Mouse (Mus musculus) v-Abl transformed pro-B cells (cell line): ENCODE results near the gene Adcy6.

Experiments
- in situ Hi-C, 2 experiments: fragments of 400-800 bp; cut with MboI; formaldehyde crosslinking; loops; one replicate each; pipeline ENCODE4 v1.15.1; 2025; ENCODE audit not compliant: unreplicated experiment in 2 of 2

The Adcy6 gene

DNA sequence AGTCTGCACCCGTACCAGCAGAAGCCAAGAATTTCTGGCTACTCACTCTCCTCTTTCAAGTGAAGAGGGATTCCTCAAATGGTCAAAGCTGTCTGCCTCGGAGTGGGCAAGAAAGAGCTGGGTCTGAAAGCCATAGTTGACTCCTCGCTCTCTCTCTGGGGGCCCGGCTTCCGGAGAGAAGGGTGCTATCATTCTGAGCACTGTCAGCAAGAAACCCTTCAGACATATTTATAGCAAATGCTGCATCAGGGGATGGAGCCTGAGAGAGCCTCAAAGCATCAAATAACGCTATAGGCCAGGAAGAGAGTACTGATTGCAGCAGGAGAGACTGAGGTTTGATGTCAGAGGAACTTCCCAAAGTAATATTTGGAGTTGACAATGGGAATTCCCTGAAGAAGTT, 19.6 kb upstream of the Adcy6 start:
- in situ Hi-C loops, result no loop called here

DNA sequence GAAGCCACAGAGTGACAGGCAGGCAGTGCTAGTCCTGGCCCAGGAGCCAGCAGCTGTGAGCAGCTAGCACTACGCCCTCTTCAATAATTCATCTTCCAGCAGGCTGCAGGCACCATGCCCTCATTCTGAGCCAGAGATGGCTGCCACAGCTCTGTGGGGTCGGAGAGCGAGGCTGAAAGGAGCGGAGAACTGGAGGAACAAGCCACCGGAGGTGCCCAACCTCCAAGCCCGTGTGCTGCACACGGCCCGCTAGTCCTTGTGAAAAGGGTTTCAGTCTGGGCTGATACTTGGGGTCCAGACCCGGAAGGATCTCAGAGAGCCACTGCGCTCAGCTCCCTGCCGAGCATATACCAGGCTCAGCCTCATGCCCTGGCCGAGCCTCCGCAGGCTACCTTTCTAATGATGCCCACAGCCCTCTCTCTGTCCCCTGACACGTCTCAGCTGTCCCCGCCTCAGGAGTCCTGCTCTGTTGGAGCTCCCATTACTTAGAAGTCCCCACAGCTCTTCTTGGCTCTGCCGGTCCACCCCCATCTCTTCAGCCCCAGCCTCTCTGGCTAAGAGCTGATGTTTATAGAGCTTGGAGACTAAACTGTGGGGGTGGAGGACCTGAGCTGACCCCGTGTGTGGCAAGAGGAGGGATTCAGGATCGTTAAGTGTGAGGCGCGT, 18.8 kb upstream of the Adcy6 start:
- in situ Hi-C loops, result no loop called here

DNA sequence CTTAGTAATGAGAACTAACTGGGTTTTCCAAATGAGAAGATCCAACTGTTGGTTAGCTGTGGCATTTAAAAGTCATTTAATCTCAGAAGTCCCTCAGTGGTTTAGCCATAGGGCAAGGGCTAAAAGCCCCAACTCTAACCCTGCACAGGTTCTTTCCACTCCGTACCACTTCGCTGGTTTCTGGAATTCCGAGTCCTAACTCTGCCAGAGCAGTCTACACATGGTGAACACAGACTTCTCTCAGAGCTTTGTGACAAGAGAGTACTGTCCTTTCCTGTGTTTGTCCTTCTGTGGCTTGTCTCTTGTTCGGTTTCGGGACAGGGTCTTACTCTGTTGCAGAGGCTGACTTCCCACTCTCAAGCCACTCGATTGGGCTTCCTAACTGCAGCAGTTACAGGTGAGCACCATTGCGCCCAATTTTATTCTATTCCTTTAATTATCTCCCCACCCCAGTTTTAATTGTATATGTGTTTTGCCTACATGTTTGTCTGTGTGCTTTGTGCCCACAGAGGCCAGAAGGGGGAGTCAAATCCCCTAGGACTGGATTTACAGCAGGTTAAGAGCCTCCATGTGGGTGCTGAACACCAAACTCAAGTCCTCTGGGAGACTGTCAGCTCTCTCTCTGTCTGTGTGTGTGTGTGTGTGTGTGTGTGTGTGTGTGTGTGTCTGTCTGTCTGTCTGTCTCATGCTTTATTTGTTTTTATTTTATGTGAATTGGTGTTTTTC, 16.8 kb upstream of the Adcy6 start:
- in situ Hi-C loops, result no loop called here

DNA sequence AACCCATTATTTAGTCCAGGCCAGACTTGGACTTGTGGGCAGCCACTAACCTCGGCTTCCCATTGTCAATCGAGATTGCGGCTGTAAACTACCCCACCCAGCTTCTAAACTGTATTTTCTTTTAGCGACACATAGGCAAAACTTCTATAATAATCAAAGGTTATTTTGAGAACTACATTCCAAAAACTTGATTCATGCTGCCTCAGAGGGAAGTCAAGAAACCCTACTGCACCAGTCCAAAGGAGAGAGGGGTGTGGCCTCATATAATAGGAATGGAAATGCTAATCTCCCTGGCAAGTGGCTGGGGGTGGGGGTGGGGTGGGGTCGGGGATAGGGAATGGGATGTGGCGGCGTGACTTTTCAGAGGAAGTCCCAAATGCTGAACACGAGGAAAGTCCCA, 16.2 kb upstream of the Adcy6 start:
- in situ Hi-C loops, result no loop called here

DNA sequence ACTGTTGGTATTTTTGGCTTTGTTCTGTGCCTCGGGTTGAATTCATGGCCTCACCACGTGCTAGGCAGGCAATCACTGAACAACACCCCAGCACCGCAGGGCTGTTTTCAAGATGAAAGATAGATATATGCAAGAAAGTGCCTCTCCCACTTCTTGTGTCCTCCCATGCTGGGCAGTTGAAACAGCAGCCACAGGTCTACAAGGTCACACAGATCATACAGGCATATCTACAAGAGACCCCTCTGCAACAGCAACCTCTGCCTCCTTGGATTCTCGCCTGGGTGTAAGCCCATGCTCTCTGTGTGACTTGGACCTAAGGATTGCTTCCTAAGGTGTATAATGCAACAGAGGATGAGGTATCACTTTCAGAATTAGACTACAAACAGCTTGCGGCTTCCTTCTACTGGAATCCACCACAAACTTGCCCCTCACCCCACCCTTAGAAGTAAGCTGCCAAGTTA, 13.5 kb upstream of the Adcy6 start:
- in situ Hi-C loops, result loop anchor here in 1 of 2 experiments (25.0 kb wide), 1 partner anchor 236 kb away; the partner anchor contains the start of gene Olfr283

DNA sequence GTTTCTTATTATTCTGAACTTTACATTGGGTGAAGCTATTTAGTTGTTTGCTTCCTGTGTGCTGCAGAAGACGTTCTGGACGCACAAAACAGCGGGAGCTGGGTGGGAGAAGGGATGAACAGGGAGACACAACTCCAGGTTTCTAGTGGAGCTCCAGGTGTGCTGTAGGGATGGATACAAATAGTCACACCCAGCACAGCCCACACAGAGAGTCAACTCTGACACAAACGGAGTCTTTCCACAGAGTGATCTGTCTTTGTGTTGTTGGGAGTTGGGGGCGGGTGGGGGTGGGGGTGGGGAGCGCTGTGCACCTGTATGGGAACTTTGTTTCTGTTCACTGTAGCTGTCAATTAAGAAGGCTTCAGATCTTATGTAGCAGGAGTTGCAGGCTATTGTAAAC, 12.8 kb upstream of the Adcy6 start:
- in situ Hi-C loops, result loop anchor here in 1 of 2 experiments (25.0 kb wide), 1 partner anchor 235 kb away; the partner anchor contains the start of gene Olfr283

DNA sequence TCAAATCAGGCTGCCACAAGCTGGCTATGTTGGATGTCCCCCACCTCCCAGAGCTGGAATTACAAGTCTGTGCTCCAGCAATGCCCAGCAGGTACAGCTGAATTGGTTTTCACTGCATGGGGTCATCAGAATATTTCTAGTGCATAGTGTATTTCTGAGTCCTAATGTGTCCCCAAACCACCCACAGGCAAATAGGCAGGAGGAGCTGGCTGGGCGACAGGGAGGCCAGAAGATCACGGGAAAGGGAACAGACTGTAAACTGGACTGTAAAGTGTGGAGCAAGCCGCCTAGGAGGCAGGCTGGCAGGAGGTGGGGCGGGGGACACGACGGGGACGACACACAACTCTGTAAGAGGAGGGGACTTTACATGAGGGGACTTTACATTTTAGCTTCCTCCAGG, 12.3 kb upstream of the Adcy6 start:
- in situ Hi-C loops, result loop anchor here in 1 of 2 experiments (25.0 kb wide), 1 partner anchor 235 kb away; the partner anchor contains the start of gene Olfr283

DNA sequence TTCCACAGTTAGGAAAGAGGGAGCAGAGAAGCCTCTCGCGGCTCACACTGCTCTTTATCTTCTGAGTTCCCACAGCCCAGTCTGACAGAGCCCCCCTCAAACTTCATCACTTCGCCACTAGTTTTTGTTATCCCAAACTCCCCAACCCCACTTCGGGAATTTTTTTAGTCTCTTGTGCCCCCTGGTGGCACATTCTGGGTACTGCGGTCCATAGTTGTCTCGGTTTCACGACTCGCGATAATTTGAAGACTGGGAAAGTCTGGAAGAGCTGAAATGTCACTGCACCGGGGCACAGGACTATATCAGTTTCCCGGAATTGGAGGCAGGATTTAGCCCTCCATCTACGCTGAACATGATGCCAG, 7.3 kb upstream of the Adcy6 start:
- in situ Hi-C loops, result loop anchor here (5.0 to 25.0 kb wide), 4 partner anchors 35 to 230 kb away; partner anchors contain the start of gene Olfr283 (in 1 of the 2)

DNA sequence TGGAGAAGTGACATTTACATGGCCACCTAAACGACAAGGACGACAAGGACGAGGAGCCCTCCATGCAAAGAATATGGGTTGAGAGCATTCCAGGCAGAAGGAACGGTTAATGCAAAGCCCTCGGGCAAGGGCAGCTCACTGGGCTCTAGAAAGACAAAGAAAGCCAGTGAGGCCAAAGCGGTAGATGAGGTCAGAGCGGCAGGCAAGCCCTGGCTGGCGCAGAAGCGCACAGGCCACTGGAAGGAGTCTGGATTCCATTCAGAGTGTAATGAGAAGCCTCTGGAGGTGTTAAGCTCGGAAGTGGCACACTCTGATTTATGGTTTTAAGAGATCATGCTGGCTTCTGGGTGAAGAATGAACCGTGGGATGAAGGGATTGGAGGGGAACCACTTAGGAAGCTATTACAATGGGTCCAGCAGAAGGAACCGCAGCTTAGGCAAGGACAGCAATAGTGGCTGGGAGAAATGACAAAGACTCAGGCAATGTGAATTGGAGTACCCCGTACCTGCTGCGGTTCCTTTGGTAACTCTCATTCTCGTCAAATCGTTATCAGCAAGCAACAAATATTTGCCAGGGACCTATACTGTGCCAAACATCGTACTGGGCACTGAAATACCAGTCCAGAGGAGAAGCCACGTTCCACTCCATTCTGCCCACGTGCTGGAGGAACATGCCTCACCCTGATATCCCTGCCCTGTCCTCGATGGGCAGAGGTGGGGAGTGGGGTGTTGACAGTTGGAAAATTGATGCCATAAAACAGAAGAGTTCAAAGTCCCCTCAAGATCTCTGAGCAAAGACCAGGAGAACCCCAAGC, 6.7 kb upstream of the Adcy6 start:
- in situ Hi-C loops, result loop anchor here (5.0 to 25.0 kb wide), 4 partner anchors 34 to 229 kb away; partner anchors contain the start of gene Olfr283 (in 1 of the 2)

DNA sequence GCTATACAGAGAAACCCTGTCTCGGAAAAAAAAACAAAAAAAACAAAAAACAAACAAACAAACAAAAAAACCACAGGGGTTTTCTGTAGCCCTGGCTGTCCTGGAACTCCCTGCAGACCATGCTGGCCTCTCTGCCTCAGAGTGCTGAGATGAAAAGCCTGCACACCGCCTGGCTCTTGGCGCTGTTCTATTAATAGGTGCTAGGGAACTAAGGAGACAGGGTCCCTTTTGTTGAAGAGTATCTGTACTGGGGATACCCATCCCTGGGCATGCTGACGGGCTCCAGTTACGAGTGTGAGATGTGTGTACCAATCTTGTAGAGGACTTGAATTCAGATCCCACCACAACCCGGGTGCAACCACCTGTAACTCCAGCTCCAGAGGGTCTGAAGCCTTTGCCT, 5.9 kb upstream of the Adcy6 start:
- in situ Hi-C loops, result loop anchor here (5.0 to 25.0 kb wide), 4 partner anchors 33 to 228 kb away; partner anchors contain the start of gene Olfr283 (in 1 of the 2)

DNA sequence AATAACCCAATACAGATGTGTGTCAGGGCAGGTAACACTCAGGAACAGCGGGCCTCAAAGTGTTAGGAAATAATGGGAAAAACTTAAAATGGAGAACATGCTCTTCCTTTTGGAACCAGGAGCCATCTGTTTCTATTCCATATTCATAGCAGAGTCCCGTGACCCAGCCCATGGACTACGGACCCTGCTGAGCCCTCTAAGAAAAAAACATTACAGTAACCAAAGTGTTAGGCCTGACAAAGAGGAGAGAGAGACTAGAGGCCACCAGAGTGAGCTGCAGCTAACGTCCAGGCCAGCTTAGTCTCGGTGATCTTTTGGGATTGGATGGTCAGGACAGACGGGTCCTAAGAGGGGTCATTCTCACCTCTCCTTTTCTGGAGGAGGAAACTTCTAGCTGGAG, 5.1 kb upstream of the Adcy6 start:
- in situ Hi-C loops, result loop anchor here (5.0 to 25.0 kb wide), 4 partner anchors 33 to 228 kb away; partner anchors contain the start of gene Olfr283 (in 1 of the 2)

DNA sequence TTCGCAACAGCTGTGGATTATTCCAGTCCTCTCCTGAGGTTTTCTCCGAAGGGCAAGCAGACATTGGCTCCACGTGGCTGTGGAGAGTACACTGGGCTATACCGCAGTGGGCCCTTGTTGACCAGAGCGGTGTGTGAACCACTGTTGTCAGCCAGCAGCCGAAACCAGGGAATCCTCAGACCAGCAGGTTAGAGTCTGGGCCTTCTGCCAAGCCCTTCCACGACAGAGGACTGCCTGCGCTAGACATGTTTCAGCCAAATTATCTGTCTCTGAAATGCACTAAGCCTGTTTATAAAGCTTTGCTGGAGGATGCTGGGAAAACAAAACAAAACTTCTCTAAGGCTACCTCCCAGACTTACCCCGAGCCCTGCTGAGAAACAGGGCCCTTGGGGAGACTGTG, 4.7 kb upstream of the Adcy6 start:
- in situ Hi-C loops, result loop anchor here (10.0 to 25.0 kb wide), 2 partner anchors 220 to 227 kb away; partner anchors contain the start of gene Olfr283 (in 1 of the 2)

DNA sequence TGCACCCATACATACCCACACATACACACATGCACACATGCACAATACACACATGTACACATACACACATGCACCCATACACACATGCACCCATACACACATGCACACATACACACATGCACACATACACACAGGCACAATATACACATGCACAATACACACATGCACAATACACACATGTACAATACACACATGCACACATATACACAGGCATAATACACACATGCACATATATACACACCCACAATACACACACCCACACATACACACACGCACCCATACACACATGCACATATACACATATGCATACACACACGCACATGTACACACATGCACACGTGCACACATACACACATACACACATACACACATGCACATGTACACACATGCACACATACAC, 2.4 kb upstream of the Adcy6 start:
- in situ Hi-C loops, result loop anchor here (10.0 to 25.0 kb wide), 2 partner anchors 217 to 225 kb away; partner anchors contain the start of gene Olfr283 (in 1 of the 2)

DNA sequence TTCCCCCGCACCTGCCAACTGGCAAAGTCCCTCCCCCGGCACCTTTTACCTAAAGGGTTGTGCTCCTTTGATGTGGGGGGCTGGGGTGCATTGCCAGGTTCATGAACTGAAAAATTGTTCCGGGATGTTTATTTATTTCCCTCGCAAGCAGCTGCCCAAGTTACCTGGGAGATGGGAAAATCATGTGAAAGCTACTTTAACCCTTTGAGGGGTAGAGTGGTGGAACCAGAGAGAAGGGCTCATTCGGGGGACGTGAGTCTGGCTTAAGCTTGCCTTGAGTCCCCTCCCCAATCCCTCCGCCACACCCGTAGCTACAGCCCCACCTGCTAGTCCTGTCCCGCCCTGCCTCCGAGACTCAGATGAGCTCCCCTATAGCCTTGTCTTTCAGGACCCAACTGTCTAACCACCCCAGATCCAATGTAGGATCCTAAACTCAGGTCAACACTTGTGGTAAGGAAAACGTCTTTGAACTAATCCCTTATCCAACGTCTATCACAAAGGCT, 306 bp upstream of the Adcy6 start:
- in situ Hi-C loops, result loop anchor here (10.0 to 25.0 kb wide), 2 partner anchors 215 to 223 kb away; partner anchors contain the start of gene Olfr283 (in 1 of the 2)

DNA sequence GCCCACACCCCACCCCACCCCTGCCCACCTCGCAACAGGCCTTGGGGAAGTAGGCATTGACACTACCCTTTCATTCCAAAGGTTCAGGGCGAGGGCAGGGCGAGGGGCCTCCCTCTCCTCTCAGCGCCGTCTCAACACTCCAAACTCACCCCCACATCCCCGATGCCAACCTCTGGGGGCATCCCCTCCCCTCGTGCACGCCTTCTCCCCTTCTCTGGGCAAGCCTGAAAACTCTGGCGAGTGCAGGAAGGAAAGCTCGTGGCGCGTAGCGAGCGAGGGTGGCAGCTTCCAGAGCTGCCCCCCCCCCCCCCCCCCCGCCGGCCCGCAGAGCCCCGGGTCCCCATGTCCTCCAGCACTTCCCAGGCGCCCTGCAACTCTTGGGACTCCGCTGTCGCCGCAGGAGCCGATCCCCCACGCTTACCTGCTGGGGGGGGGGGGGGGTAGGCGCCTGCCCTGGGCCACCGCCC, 1.1 kb downstream of the Adcy6 start:
- in situ Hi-C loops, result loop anchor here in 1 of 2 experiments (25.0 kb wide), 1 partner anchor 222 kb away; the partner anchor contains the start of gene Olfr283

DNA sequence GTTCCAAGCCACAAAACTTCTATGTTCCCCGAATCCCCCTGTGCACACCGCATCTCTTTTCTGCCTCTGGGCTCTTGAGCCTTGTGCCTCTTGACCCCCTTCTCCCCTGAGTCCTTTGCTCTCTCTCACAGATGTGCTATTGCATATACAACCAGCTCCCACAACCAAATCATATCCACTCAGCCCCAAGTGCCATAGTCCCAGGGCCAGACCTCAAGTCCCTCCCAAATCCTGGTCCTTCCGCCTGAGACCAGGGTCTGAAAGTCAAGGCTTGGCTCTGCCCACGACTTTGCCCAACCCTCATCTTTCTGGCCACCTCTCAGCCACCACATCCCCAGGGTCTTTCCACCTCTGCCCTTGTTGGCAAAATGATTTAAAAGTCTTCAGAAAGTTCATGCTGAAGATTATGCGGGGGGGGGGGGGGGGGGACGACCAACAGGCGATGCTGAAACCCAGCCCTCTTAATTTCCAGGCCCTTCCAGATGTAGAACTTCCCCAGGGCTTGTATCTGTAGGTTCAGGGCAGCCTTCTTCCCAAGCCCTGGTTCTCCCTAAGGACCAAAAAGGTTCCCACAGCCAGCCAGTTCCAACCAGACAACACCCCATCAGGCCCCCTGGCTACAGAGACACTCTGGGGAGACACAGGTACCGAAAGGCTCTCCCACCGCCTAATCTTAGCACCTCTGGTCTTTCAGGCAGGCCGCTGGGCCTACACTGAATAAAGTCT, 1.7 kb downstream of the Adcy6 start:
- in situ Hi-C loops, result loop anchor here in 1 of 2 experiments (25.0 kb wide), 1 partner anchor 221 kb away; the partner anchor contains the start of gene Olfr283

DNA sequence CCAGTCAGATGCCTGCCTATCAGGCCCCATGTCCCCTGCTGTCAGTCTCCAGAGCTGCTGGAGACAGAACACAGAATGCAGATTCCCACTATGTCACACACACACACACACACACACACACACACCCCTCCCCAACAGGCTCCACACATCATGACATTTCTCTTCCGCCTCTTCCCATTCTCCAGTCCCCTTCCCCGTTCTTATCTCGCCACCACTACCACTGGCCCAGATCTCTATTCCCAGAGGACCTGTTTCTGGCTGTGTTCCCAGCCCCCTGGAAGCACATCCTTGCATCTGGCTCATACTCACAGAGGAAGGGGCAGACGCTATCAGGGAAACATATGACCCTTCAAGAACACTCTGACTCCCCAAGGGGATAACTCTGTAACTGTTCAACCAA, 2.3 kb downstream of the Adcy6 start:
- in situ Hi-C loops, result loop anchor here in 1 of 2 experiments (25.0 kb wide), 1 partner anchor 220 kb away; the partner anchor contains the start of gene Olfr283

DNA sequence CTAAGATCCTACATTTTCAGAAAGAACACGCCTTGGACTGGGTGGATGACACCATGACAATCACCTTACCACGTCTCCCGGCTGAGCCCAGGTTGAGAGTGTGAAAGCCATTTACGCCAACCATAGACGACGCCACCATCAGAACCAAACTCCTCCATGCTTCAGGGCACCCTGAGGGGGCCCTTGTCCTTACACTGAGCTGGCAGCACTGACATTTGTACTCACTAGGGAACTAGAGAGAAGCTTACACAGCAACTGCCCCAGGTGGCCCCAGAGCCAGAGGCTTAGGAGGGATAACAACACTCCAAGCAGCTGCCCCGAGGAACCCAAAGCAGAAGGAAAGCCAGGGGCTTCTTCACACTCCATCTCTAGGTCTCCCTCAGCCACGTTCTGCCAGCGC, 3.1 kb downstream of the Adcy6 start:
- in situ Hi-C loops, result loop anchor here in 1 of 2 experiments (25.0 kb wide), 1 partner anchor 219 kb away; the partner anchor contains the start of gene Olfr283

DNA sequence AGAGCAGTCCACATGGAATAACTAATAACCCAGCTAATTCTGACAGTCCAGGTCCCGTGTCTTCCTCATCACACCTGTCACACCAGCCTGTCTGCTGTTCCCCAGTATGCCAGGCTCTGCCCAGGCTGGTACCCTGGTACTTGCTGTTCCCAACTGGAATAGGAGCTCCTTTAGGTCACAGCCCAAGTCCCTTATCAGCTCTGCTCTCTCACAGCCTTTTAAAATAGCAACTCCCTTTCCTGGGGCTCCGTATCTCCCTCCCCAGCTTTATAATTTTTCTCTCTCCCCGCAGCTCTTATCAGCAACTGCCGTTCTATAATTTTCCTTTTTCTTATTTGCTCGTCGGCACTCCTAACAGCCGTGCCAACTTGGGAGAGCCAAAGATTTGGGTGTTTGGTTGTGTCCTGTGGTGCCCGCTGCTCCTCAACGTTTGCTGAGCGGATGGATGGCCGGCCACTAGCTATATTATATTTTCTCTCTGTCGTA, 3.8 kb downstream of the Adcy6 start:
- in situ Hi-C loops, result loop anchor here in 1 of 2 experiments (25.0 kb wide), 1 partner anchor 219 kb away; the partner anchor contains the start of gene Olfr283
